Mouse (Mus musculus): ENCODE measurements at regions not wholly inside any gene's neighbourhood (a gene's known extent, or its start where the extent isn't known, plus 50 kb on each side); places are given as distances from the start of the nearest gene placed in this dataset.

- no peak for TF ChIP-seq MAX (IDR thresholded peaks at IDR 0.05; ENCODE audit: low read length)
These were observed 151.9 kb downstream of the Plpp3 start (continued) for GRCm38 (mm10) chr4:105308971-105309488.

GRCm38 (mm10) chr4:105312643-105313042, 155.5 kb downstream of the Plpp3 start:
- H3K9me3 ChIP-seq (replicated peaks; ENCODE audit: insufficient read depth, low read length), result no peaks in the 10 kb centered on the region
- no peak for DNase-seq (ENCODE audit: low read depth, low spot score)
- H3K36me3 ChIP-seq (ENCODE audit: control insufficient read depth in 1 of 2, insufficient read depth in 2 of 2, low read length in 2 of 2), result no peaks in the 10 kb centered on the region
- H3K9ac ChIP-seq (ENCODE audit: control insufficient read depth, low read depth, low read length, poor library complexity, severe bottlenecking), result no peak overlapping the region
- no peak overlapping the region for H3K4me3 ChIP-seq (ENCODE audit: control insufficient read depth in 1 of 2, insufficient read depth in 1 of 2, low read depth in 2 of 2, low read length in 2 of 2)
- H3K27ac ChIP-seq (ENCODE audit: control insufficient read depth, low read depth, low read length), result no peak overlapping the region
- H3K27me3 ChIP-seq (ENCODE audit: control insufficient read depth in 1 of 2, insufficient read depth in 2 of 2, low read length in 2 of 2), result no peaks in the 10 kb centered on the region
- H3K79me2 ChIP-seq (ENCODE audit: control insufficient read depth, insufficient read depth, low read length, poor library complexity), result no peaks in the 10 kb centered on the region
- TF ChIP-seq RAD21 (IDR thresholded peaks at IDR 0.05; ENCODE audit: low read depth, low read length) (no peak), MXI1 (IDR thresholded peaks at IDR 0.05; ENCODE audit: low read depth, low read length) (no peak), TAL1 (IDR thresholded peaks at IDR 0.05; ENCODE audit: low read length) (no peak), ELF1 (IDR thresholded peaks at IDR 0.05; ENCODE audit: low read depth, low read length) (no peak), TBP (IDR thresholded peaks at IDR 0.05; ENCODE audit: low read depth, low read length) (no peak), ZC3H11A (IDR thresholded peaks at IDR 0.05; ENCODE audit: low read depth, low read length) (no peak), RCOR1 (IDR thresholded peaks at IDR 0.05; ENCODE audit: low read depth, low read length) (no peak), JUND (IDR thresholded peaks at IDR 0.05; ENCODE audit: low read depth, low read length) (no peak), USF2 (IDR thresholded peaks at IDR 0.05; ENCODE audit: borderline replicate concordance in 1 of 2, insufficient read depth in 1 of 2, low read depth in 1 of 2, low read length in 2 of 2) (no peak), ZKSCAN1 (IDR thresholded peaks at IDR 0.05; ENCODE audit: low read depth, low read length) (no peak), CHD1 (IDR thresholded peaks at IDR 0.05; ENCODE audit: low read depth, low read length) (no peak), BHLHE40 (IDR thresholded peaks at IDR 0.05; ENCODE audit: borderline replicate concordance, low read depth, low read length) (no peak), MYC (IDR thresholded peaks at IDR 0.05; ENCODE audit: low read depth, low read length) (no peak), GATA1 (IDR thresholded peaks at IDR 0.05; ENCODE audit: low read depth, low read length) (no peak), MAX (IDR thresholded peaks at IDR 0.05; ENCODE audit: low read length) (no peak), MAFK (IDR thresholded peaks at IDR 0.05; ENCODE audit: borderline replicate concordance, low read depth, low read length) (no peak), EP300 (IDR thresholded peaks at IDR 0.05; ENCODE audit: low read depth in 1 of 2, low read length in 2 of 2) (no peak), ZMIZ1 (IDR thresholded peaks at IDR 0.05; ENCODE audit: low read depth, low read length) (no peak)
- no peaks in the 10 kb centered on the region for H3K4me1 ChIP-seq (ENCODE audit: control insufficient read depth in 1 of 2, insufficient read depth in 2 of 2, low read length in 2 of 2)
